Mouse (Mus musculus): ENCODE measurements around the gene Adgra3. TPM values are rescaled to one million over a fixed set of nuclear protein-coding genes. Genes with fewer than 3 reads are reported as not detected.

Gene Adgra3
- polyA plus RNA-seq, 1 experiment from 2014 or later, result 59.5 TPM

- DNase-seq (ENCODE audit: low spot score) (no peak), ATAC-seq (ENCODE audit: insufficient number of reproducible peaks, low FRiP score, low TSS enrichment, low read depth) (no peak)
- WGBS, result 82% methylated on average over 7 of the region's 7 CpGs
- H3K27me3 ChIP-seq (ENCODE audit: control insufficient read depth, insufficient read depth, low read length), result no peaks in the 10 kb centered on the region
- H3K4me1 ChIP-seq (ENCODE audit: control insufficient read depth, insufficient read depth, low read length), result no peaks in the 10 kb centered on the region
- no peak overlapping the region for H3K9ac ChIP-seq (ENCODE audit: low read length)
- H3K9me3 ChIP-seq (ENCODE audit: control insufficient read depth, low read length), result no peaks in the 10 kb centered on the region
- no peak overlapping the region for H3K27ac ChIP-seq (replicated peaks; ENCODE audit: low read depth, low read length)
- H3K36me3 ChIP-seq (ENCODE audit: control insufficient read depth, insufficient read depth, low read length), result peaks cover 5% of the 10 kb centered on the region
- no peak overlapping the region for H3K4me2 ChIP-seq (ENCODE audit: low read depth, severe bottlenecking)
- no peak overlapping the region for H3K4me3 ChIP-seq (ENCODE audit: low read depth, low read length)
These were observed 31.8 kb downstream of the Adgra3 start for GRCm38 (mm10) chr5:50027001-50027400.

GRCm38 (mm10) chr5:50026148-50026547 is 32.7 kb downstream of the Adgra3 start:
- WGBS, result 94% methylated on average over 3 of the region's 3 CpGs
- Histone ChIP-seq H3K9me3 (ENCODE audit: control insufficient read depth, low read length) (no peaks in the 10 kb centered on the region), H3K4me1 (ENCODE audit: control insufficient read depth, insufficient read depth, low read length) (no peaks in the 10 kb centered on the region), H3K4me2 (ENCODE audit: low read depth, severe bottlenecking) (no peak overlapping the region), H3K27me3 (ENCODE audit: control insufficient read depth, insufficient read depth, low read length) (no peaks in the 10 kb centered on the region), H3K9ac (ENCODE audit: low read length) (no peak overlapping the region), H3K36me3 (ENCODE audit: control insufficient read depth, insufficient read depth, low read length) (peaks cover 5% of the 10 kb centered on the region), H3K4me3 (ENCODE audit: low read depth, low read length) (no peak overlapping the region), H3K27ac (replicated peaks; ENCODE audit: low read depth, low read length) (no peak overlapping the region)
- ATAC-seq (ENCODE audit: insufficient number of reproducible peaks, low FRiP score, low TSS enrichment, low read depth), result no peak
- DNase-seq (ENCODE audit: low spot score), result no peak

- H3K27ac ChIP-seq (replicated peaks; ENCODE audit: low read depth, low read length), result no peak overlapping the region
- H3K36me3 ChIP-seq (ENCODE audit: control insufficient read depth, insufficient read depth, low read length), result peaks cover 8% of the 10 kb centered on the region
These were observed 34.7 kb downstream of the Adgra3 start for GRCm38 (mm10) chr5:50024097-50024496.

GRCm38 (mm10) chr5:50015987-50016587 is 42.7 kb downstream of the Adgra3 start:
- no peak overlapping the region; the same call in 1 of the 2 replicates for H3K27ac ChIP-seq (replicated peaks; ENCODE audit: low read depth, low read length)
- peaks cover 2% of the 10 kb centered on the region; the same call in 1 of the 2 replicates for H3K36me3 ChIP-seq (ENCODE audit: control insufficient read depth, insufficient read depth, low read length)
- no peak overlapping the region for H3K9ac ChIP-seq (ENCODE audit: low read length)
- H3K9me3 ChIP-seq (ENCODE audit: control insufficient read depth, low read length), result no peaks in the 10 kb centered on the region
- no peak overlapping the region for H3K4me3 ChIP-seq (ENCODE audit: low read depth, low read length)
- H3K27me3 ChIP-seq (ENCODE audit: control insufficient read depth, insufficient read depth, low read length), result no peaks in the 10 kb centered on the region
- DNase-seq (ENCODE audit: low spot score) (no peak), ATAC-seq (ENCODE audit: insufficient number of reproducible peaks, low FRiP score, low TSS enrichment, low read depth) (no peak)
- H3K4me2 ChIP-seq (ENCODE audit: low read depth, severe bottlenecking), result no peak overlapping the region
- WGBS, result 57% methylated on average over 5 of the region's 5 CpGs
- 0 out of 2 replicates have a peak, but pooled peaks cover 5% of the 10 kb centered on the region for H3K4me1 ChIP-seq (ENCODE audit: control insufficient read depth, insufficient read depth, low read length)

More at GRCm38 (mm10) chr5:50024097-50024496, 34.7 kb downstream of the Adgra3 start:
- 89% methylated on average over 6 of the region's 6 CpGs for WGBS
- Histone ChIP-seq H3K27me3 (ENCODE audit: control insufficient read depth, insufficient read depth, low read length) (no peaks in the 10 kb centered on the region), H3K4me2 (ENCODE audit: low read depth, severe bottlenecking) (no peak overlapping the region), H3K4me1 (ENCODE audit: control insufficient read depth, insufficient read depth, low read length) (no peaks in the 10 kb centered on the region), H3K4me3 (ENCODE audit: low read depth, low read length) (no peak overlapping the region), H3K9ac (ENCODE audit: low read length) (no peak overlapping the region), H3K9me3 (ENCODE audit: control insufficient read depth, low read length) (no peaks in the 10 kb centered on the region)
- DNase-seq (ENCODE audit: low spot score) (no peak), ATAC-seq (ENCODE audit: insufficient number of reproducible peaks, low FRiP score, low TSS enrichment, low read depth) (no peak)

GRCm38 (mm10) chr5:50015147-50015697 is 43.6 kb downstream of the Adgra3 start:
- 46% methylated on average over 5 of the region's 5 CpGs for WGBS
- DNase-seq (ENCODE audit: low spot score) (no peak), ATAC-seq (ENCODE audit: insufficient number of reproducible peaks, low FRiP score, low TSS enrichment, low read depth) (peak; percentile 67; the same call in 1 of the 2 replicates)
- H3K4me2 ChIP-seq (ENCODE audit: low read depth, severe bottlenecking), result no peak overlapping the region
- 0 out of 2 replicates have a peak, but pooled peaks cover 5% of the 10 kb centered on the region for H3K4me1 ChIP-seq (ENCODE audit: control insufficient read depth, insufficient read depth, low read length)
- peaks cover 2% of the 10 kb centered on the region; the same call in 1 of the 2 replicates for H3K36me3 ChIP-seq (ENCODE audit: control insufficient read depth, insufficient read depth, low read length)
- 0 out of 2 replicates have a peak overlapping the region, but pooled peaks have one; percentile 26 for H3K27ac ChIP-seq (replicated peaks; ENCODE audit: low read depth, low read length)
- no peaks in the 10 kb centered on the region for H3K27me3 ChIP-seq (ENCODE audit: control insufficient read depth, insufficient read depth, low read length)
- no peak overlapping the region for H3K9ac ChIP-seq (ENCODE audit: low read length)
- H3K9me3 ChIP-seq (ENCODE audit: control insufficient read depth, low read length), result no peaks in the 10 kb centered on the region
- no peak overlapping the region for H3K4me3 ChIP-seq (ENCODE audit: low read depth, low read length)

- Histone ChIP-seq H3K27me3 (ENCODE audit: control insufficient read depth, insufficient read depth, low read length) (no peaks in the 10 kb centered on the region), H3K36me3 (ENCODE audit: control insufficient read depth, insufficient read depth, low read length) (peaks cover 1% of the 10 kb centered on the region; the same call in 1 of the 2 replicates), H3K27ac (replicated peaks; ENCODE audit: low read depth, low read length) (no peak overlapping the region), H3K9me3 (ENCODE audit: control insufficient read depth, low read length) (no peaks in the 10 kb centered on the region), H3K9ac (ENCODE audit: low read length) (no peak overlapping the region), H3K4me2 (ENCODE audit: low read depth, severe bottlenecking) (no peak overlapping the region), H3K4me1 (ENCODE audit: control insufficient read depth, insufficient read depth, low read length) (0 out of 2 replicates have a peak, but pooled peaks cover 5% of the 10 kb centered on the region), H3K4me3 (ENCODE audit: low read depth, low read length) (no peak overlapping the region)
- ATAC-seq (ENCODE audit: insufficient number of reproducible peaks, low FRiP score, low TSS enrichment, low read depth), result no peak
- WGBS, result 63% methylated on average over 7 of the region's 7 CpGs
- DNase-seq (ENCODE audit: low spot score), result no peak
These were observed 44.1 kb downstream of the Adgra3 start for GRCm38 (mm10) chr5:50014658-50015057.

GRCm38 (mm10) chr5:50013965-50014364 is 44.8 kb downstream of the Adgra3 start:
- Histone ChIP-seq H3K36me3 (ENCODE audit: control insufficient read depth, insufficient read depth, low read length) (no peaks in the 10 kb centered on the region; the same call in 1 of the 2 replicates), H3K27me3 (ENCODE audit: control insufficient read depth, insufficient read depth, low read length) (no peaks in the 10 kb centered on the region), H3K4me1 (ENCODE audit: control insufficient read depth, insufficient read depth, low read length) (0 out of 2 replicates have a peak, but pooled peaks cover 5% of the 10 kb centered on the region), H3K4me2 (ENCODE audit: low read depth, severe bottlenecking) (no peak overlapping the region), H3K27ac (replicated peaks; ENCODE audit: low read depth, low read length) (no peak overlapping the region), H3K4me3 (ENCODE audit: low read depth, low read length) (no peak overlapping the region), H3K9me3 (ENCODE audit: control insufficient read depth, low read length) (no peaks in the 10 kb centered on the region), H3K9ac (ENCODE audit: low read length) (no peak overlapping the region)
- no peak for DNase-seq (ENCODE audit: low spot score)
- no peak for ATAC-seq (ENCODE audit: insufficient number of reproducible peaks, low FRiP score, low TSS enrichment, low read depth)
- WGBS, result 83% methylated on average over 4 of the region's 4 CpGs

- ATAC-seq (ENCODE audit: insufficient number of reproducible peaks, low FRiP score, low TSS enrichment, low read depth), result no peak
- H3K27ac ChIP-seq (replicated peaks; ENCODE audit: low read depth, low read length), result no peak overlapping the region
- no peaks in the 10 kb centered on the region for H3K4me1 ChIP-seq (ENCODE audit: control insufficient read depth, insufficient read depth, low read length)
- H3K4me3 ChIP-seq (ENCODE audit: low read depth, low read length), result no peak overlapping the region
- no peak for DNase-seq (ENCODE audit: low spot score)
- no peaks in the 10 kb centered on the region for H3K9me3 ChIP-seq (ENCODE audit: control insufficient read depth, low read length)
- no peaks in the 10 kb centered on the region for H3K27me3 ChIP-seq (ENCODE audit: control insufficient read depth, insufficient read depth, low read length)
- H3K36me3 ChIP-seq (ENCODE audit: control insufficient read depth, insufficient read depth, low read length), result peaks cover 2% of the 10 kb centered on the region; the same call in 1 of the 2 replicates
- 77% methylated on average over 4 of the region's 4 CpGs for WGBS
- H3K9ac ChIP-seq (ENCODE audit: low read length), result no peak overlapping the region
- no peak overlapping the region for H3K4me2 ChIP-seq (ENCODE audit: low read depth, severe bottlenecking)
These were observed 50.0 kb downstream of the Adgra3 start for GRCm38 (mm10) chr5:50008841-50009240.

All from limb, embryonic 11.5 days (tissue).